Mouse (Mus musculus) liver, embryonic 16.5 days (tissue): ENCODE measurements around the gene Prune2. TPM values are rescaled to one million over a fixed set of nuclear protein-coding genes. Genes with fewer than 3 reads are reported as not detected.
A peak's percentile ranks its signal among the peaks of the same experiment; 100 is the strongest.

Experiments used
- ATAC-seq: fragments of 200-750 bp; cut with Nextera tagmentation; 2 replicates; pipeline ENCODE4 v1.8.0; 2017; ENCODE audit warnings: low read depth, mild to moderate bottlenecking, moderate number of reproducible peaks, moderate library complexity
- H3K27ac ChIP-seq: fragments of 300-500 bp; sonication (generic); 2 replicates; pipeline ENCODE4 v1.5.1; 2014; ENCODE audit warnings: mild to moderate bottlenecking, low read length
- H3K27me3 ChIP-seq: fragments of 300-500 bp; sonication (generic); 2 replicates; pipeline ENCODE4 v1.6.1; 2014; ENCODE audit warnings: low read depth, low read length, mixed read lengths; ENCODE audit not compliant: control insufficient read depth, insufficient read depth
- H3K36me3 ChIP-seq: fragments of 300-500 bp; sonication (generic); 2 replicates; pipeline ENCODE4 v1.6.1; 2014; ENCODE audit warnings: mild to moderate bottlenecking; ENCODE audit not compliant: control insufficient read depth, insufficient read depth
- H3K4me1 ChIP-seq: fragments of 300-500 bp; sonication (generic); 2 replicates; pipeline ENCODE4 v1.6.1; 2014; ENCODE audit warnings: low read depth, low read length, mixed read lengths; ENCODE audit not compliant: control insufficient read depth
- H3K4me2 ChIP-seq: fragments of 300-500 bp; sonication (generic); 2 replicates; pipeline ENCODE4 v1.6.1; 2014; ENCODE audit warnings: low read depth, low read length, mixed read lengths
- H3K4me3 ChIP-seq: fragments of 300-500 bp; sonication (generic); 2 replicates; pipeline ENCODE4 v1.5.1; 2014; ENCODE audit warnings: low read depth, mild to moderate bottlenecking, low read length
- H3K9ac ChIP-seq: fragments of 300-500 bp; sonication (generic); 2 replicates; pipeline ENCODE4 v1.6.1; 2014; ENCODE audit warnings: low read depth, low read length
- H3K9me3 ChIP-seq: fragments of 300-500 bp; sonication (generic); replicated peaks from 2 replicates; pipeline ENCODE4 v1.6.1; 2016; ENCODE audit warnings: low read length; ENCODE audit not compliant: control insufficient read depth
- WGBS: fragments of 180-500 bp; shearing (Covaris S2); extraction: QIAGEN DNeasy Blood & Tissue Kit; methylation state at CpG from one replicate; pipeline ENCODE4 v1.1.7; 2014; ENCODE audit not compliant: insufficient replicate concordance; 5-methylcytosine and 5-hydroxymethylcytosine counted together
- polyA plus RNA-seq: library from polyadenylated mRNA; unstranded; fragments of >200 nt; fragmentation: Nextera tagmentation; extraction: Ambion mirVana; gene quantifications from 2 replicates; pipeline ENCODE4 v1.2.1, GENCODE M21; 2015

The Prune2 gene
- polyA plus RNA-seq, 1 experiment from 2014 or later, result 0.45 TPM

GRCm38 (mm10) chr19:16981743-16982142 lies 25.8 kb downstream of the Prune2 start:
- WGBS, result 25% methylated on average over 4 of the region's 4 CpGs
- H3K36me3 ChIP-seq, result no peaks in the 10 kb centered on the region
- H3K4me2 ChIP-seq, result no peak overlapping the region
- ATAC-seq, result no peak
- H3K9me3 ChIP-seq, result no peaks in the 10 kb centered on the region
- no peak overlapping the region for H3K4me3 ChIP-seq
- no peaks in the 10 kb centered on the region for H3K27me3 ChIP-seq
- H3K27ac ChIP-seq, result no peak overlapping the region
- no peaks in the 10 kb centered on the region for H3K4me1 ChIP-seq
- H3K9ac ChIP-seq, result no peak overlapping the region

DNA sequence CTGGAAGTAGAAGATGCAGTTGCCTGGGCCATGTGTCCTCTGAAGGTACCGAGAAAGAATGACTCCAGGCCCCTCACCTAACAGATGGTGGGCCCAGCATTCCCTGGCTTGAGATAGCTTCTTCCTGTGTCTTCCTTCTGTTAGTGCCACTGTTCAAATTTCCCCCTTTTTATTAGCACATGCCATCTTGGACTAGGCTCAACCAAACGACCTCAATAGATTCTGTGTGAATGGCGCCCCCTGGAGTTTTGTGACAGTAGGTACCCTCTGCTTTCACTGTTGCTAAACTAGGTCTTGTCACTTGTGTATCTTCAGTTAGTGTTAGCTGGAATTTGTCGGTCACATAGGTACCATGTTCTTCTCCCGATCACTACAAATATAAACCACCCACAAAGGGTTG lies 29.0 kb downstream of the Prune2 start:
- Histone ChIP-seq H3K27me3 (no peaks in the 10 kb centered on the region), H3K27ac (no peak overlapping the region), H3K4me2 (no peak overlapping the region), H3K4me1 (no peaks in the 10 kb centered on the region), H3K9me3 (no peaks in the 10 kb centered on the region), H3K36me3 (no peaks in the 10 kb centered on the region), H3K4me3 (no peak overlapping the region), H3K9ac (no peak overlapping the region)
- 42% methylated on average over 5 of the region's 5 CpGs for whole genome bisulfite sequencing
- ATAC-seq, result no peak

DNA sequence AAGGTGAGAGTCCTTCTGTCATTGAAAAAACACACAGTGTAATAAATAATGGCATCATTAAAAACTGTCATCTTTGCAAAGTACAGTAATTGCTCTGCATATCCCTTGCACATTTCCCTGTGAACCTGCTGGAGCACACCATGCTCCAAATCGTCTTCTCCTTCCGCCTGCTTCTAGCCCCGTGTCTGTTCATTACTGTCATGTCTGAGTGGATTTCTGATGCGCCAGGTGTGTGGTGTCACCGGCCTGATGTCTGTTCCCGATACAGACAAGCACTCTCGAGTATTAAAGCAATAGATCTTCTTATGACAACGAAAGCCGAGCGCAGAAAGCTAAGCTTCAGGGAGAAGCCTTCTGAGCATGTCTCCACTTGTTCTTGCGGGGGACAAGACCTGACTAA lies 32.1 kb downstream of the Prune2 start:
- WGBS, result 78% methylated on average over 11 of the region's 11 CpGs
- no peaks in the 10 kb centered on the region for H3K27me3 ChIP-seq
- H3K9me3 ChIP-seq, result no peaks in the 10 kb centered on the region
- no peak overlapping the region for H3K27ac ChIP-seq
- no peak overlapping the region for H3K4me3 ChIP-seq
- H3K36me3 ChIP-seq, result no peaks in the 10 kb centered on the region
- ATAC-seq, result no peak
- H3K4me2 ChIP-seq, result no peak overlapping the region
- no peak overlapping the region for H3K9ac ChIP-seq
- peaks cover 2% of the 10 kb centered on the region; the same call in 1 of the 2 replicates for H3K4me1 ChIP-seq

DNA sequence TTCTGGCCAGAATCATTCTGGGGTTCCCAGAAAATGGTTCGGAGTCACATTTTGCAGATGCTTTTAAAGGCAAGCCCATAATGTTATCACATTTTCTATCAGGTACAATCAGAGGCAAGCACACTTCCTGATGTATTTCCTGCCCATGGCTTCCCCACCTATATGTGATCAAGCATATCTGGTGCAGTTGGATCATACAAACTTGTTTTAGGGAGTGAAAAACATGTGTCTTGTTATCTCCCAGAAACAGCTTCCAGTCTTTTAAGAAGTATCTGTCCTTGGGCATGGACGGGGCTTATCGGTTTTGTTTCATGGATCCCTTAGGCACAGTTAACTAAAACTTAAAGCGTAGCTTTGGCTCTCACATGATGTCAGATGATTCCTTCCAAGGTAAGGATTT lies 36.2 kb downstream of the Prune2 start:
- H3K4me1 ChIP-seq, result peaks cover 2% of the 10 kb centered on the region; the same call in 1 of the 2 replicates
- H3K9me3 ChIP-seq, result no peaks in the 10 kb centered on the region
- H3K4me2 ChIP-seq, result peak overlapping the region; percentile 20; the same call in 1 of the 2 replicates
- WGBS, result 15% methylated on average over 4 of the region's 4 CpGs
- no peaks in the 10 kb centered on the region for H3K36me3 ChIP-seq
- no peak overlapping the region for H3K9ac ChIP-seq
- 0 out of 2 replicates have a peak overlapping the region, but pooled peaks have one; percentile 29 for H3K27ac ChIP-seq
- H3K27me3 ChIP-seq, result no peaks in the 10 kb centered on the region
- H3K4me3 ChIP-seq, result no peak overlapping the region
- peak; percentile 88 for ATAC-seq

- 0 out of 2 replicates have a peak, but pooled peaks have one; percentile 35 for ATAC-seq
- Histone ChIP-seq H3K9ac (no peak overlapping the region), H3K4me1 (peaks cover 2% of the 10 kb centered on the region; the same call in 1 of the 2 replicates), H3K27me3 (no peaks in the 10 kb centered on the region), H3K36me3 (no peaks in the 10 kb centered on the region), H3K9me3 (no peaks in the 10 kb centered on the region), H3K27ac (no peak overlapping the region), H3K4me2 (no peak overlapping the region), H3K4me3 (no peak overlapping the region)
- 44% methylated on average over 8 of the region's 8 CpGs for WGBS
These were observed 38.3 kb downstream of the Prune2 start for GRCm38 (mm10) chr19:16994260-16994659.

GRCm38 (mm10) chr19:16997915-16998314 lies 42.0 kb downstream of the Prune2 start:
- H3K27me3 ChIP-seq, result no peaks in the 10 kb centered on the region
- no peak overlapping the region for H3K4me2 ChIP-seq
- no peaks in the 10 kb centered on the region; the same call in 1 of the 2 replicates for H3K4me1 ChIP-seq
- no peaks in the 10 kb centered on the region for H3K36me3 ChIP-seq
- H3K9me3 ChIP-seq, result no peaks in the 10 kb centered on the region
- no peak overlapping the region for H3K4me3 ChIP-seq
- H3K27ac ChIP-seq, result no peak overlapping the region
- ATAC-seq, result no peak
- 52% methylated on average over 7 of the region's 7 CpGs for WGBS
- H3K9ac ChIP-seq, result no peak overlapping the region

GRCm38 (mm10) chr19:17006220-17006907 lies 50.4 kb downstream of the Prune2 start:
- Histone ChIP-seq H3K9ac (no peak overlapping the region), H3K4me3 (no peak overlapping the region), H3K4me1 (peaks cover 4% of the 10 kb centered on the region), H3K27me3 (no peaks in the 10 kb centered on the region), H3K36me3 (no peaks in the 10 kb centered on the region), H3K27ac (no peak overlapping the region), H3K9me3 (no peaks in the 10 kb centered on the region), H3K4me2 (no peak overlapping the region)
- no peak for ATAC-seq
- 74% methylated on average over 17 of the region's 17 CpGs for WGBS

GRCm38 (mm10) chr19:17011261-17011995 lies 55.5 kb downstream of the Prune2 start:
- no peaks in the 10 kb centered on the region for H3K36me3 ChIP-seq
- peaks cover 6% of the 10 kb centered on the region for H3K4me1 ChIP-seq
- 24% methylated on average over 6 of the region's 6 CpGs for WGBS
- H3K4me2 ChIP-seq, result no peak overlapping the region
- ATAC-seq, result peak; percentile 35
- no peak overlapping the region for H3K27ac ChIP-seq
- H3K4me3 ChIP-seq, result no peak overlapping the region
- H3K9ac ChIP-seq, result no peak overlapping the region
- no peaks in the 10 kb centered on the region for H3K9me3 ChIP-seq
- H3K27me3 ChIP-seq, result no peaks in the 10 kb centered on the region

- H3K9me3 ChIP-seq, result no peaks in the 10 kb centered on the region
- H3K9ac ChIP-seq, result no peak overlapping the region
- H3K4me1 ChIP-seq, result peaks cover 6% of the 10 kb centered on the region
- H3K4me3 ChIP-seq, result no peak overlapping the region
- H3K27me3 ChIP-seq, result no peaks in the 10 kb centered on the region
- WGBS, result 14% methylated on average over 2 of the region's 2 CpGs
- H3K36me3 ChIP-seq, result no peaks in the 10 kb centered on the region
- no peak overlapping the region for H3K27ac ChIP-seq
- ATAC-seq, result peak; percentile 79
- no peak overlapping the region for H3K4me2 ChIP-seq
These were observed 57.2 kb downstream of the Prune2 start for GRCm38 (mm10) chr19:17013085-17013484.
